Mouse (Mus musculus) heart, embryonic 10.5 days (tissue): ENCODE data around the gene Vmn1r54. TPM values are rescaled to one million over a fixed set of nuclear protein-coding genes. Genes with fewer than 3 reads are reported as not detected.
"Not testable (repeated sequence)": the region's sequence is repeated elsewhere in the genome, so short reads cannot be mapped to it uniquely, and the experiment has no call there.

Source experiments
- DNase-seq: peaks from one replicate; pipeline ENCODE4 v3.0.0-alpha.2; 2017; ENCODE audit warnings: low spot score
- H3K27ac ChIP-seq: fragments of 300-500 bp; sonication (generic); 2 replicates; pipeline ENCODE4 v1.5.1; 2016; ENCODE audit warnings: mild to moderate bottlenecking
- H3K27me3 ChIP-seq: fragments of 300-500 bp; sonication (generic); 2 replicates; pipeline ENCODE4 v1.6.1; 2016; ENCODE audit warnings: mild to moderate bottlenecking; ENCODE audit not compliant: poor library complexity, insufficient read depth, severe bottlenecking
- H3K36me3 ChIP-seq: fragments of 300-500 bp; sonication (generic); 2 replicates; pipeline ENCODE4 v1.6.1; 2016; ENCODE audit warnings: mild to moderate bottlenecking, moderate library complexity
- H3K4me1 ChIP-seq: fragments of 300-500 bp; sonication (generic); 2 replicates; pipeline ENCODE4 v1.6.1; 2016; ENCODE audit warnings: mild to moderate bottlenecking
- H3K4me3 ChIP-seq: fragments of 300-500 bp; sonication (generic); 2 replicates; pipeline ENCODE4 v1.5.1; 2016; ENCODE audit warnings: mild to moderate bottlenecking, moderate library complexity
- H3K9me3 ChIP-seq: fragments of 300-500 bp; sonication (generic); 2 replicates; pipeline ENCODE4 v1.6.1; 2016; ENCODE audit warnings: mild to moderate bottlenecking, moderate library complexity
- WGBS: fragments of 180-500 bp; shearing (Covaris S2); methylation state at CpG from one replicate; pipeline ENCODE4 v1.1.7; 2016; 5-methylcytosine and 5-hydroxymethylcytosine counted together
- polyA plus RNA-seq: library from polyadenylated mRNA; unstranded; fragments of >200 nt; fragmentation: Nextera tagmentation; extraction: Ambion mirVana; gene quantifications from 2 replicates; pipeline ENCODE4 v1.2.1, GENCODE M21; 2016

Vmn1r54 gene
- not detected in 2 replicates for polyA plus RNA-seq

GRCm38 (mm10) chr6:90246000-90246399 lies at the start of gene Vmn1r54:
Gene Vmn1r54 (plus strand): TSS chr6:90246300.
- H3K36me3 ChIP-seq = no peaks in the 10 kb centered on the region
- no peak for DNase-seq
- no peaks in the 10 kb centered on the region for H3K9me3 ChIP-seq
- no peak within 1 kb of the TSS for H3K27ac ChIP-seq
- 64% methylated on average over 1 of the region's 1 CpGs for WGBS
- no peak within 1 kb of the TSS for H3K4me3 ChIP-seq
- no peaks in the 10 kb centered on the region for H3K27me3 ChIP-seq
- H3K4me1 ChIP-seq = no peaks in the 10 kb centered on the region

- H3K9me3 ChIP-seq, DNase-seq, H3K27ac ChIP-seq, H3K4me1 ChIP-seq, H3K4me3 ChIP-seq, H3K36me3 ChIP-seq, H3K27me3 ChIP-seq: not testable (repeated sequence)
- WGBS = 86% methylated on average over 2 of the region's 2 CpGs
Measured at GRCm38 (mm10) chr6:90202493-90202892, 43.6 kb upstream of the Vmn1r54 start, which contains the start of gene V1ra8. Gene V1ra8 (plus strand): TSS chr6:90202793.

GRCm38 (mm10) chr6:90224338-90224737 lies 21.8 kb upstream of the Vmn1r54 start, which contains the start of gene Vmn1r53:
Gene Vmn1r53 (minus strand): TSS chr6:90224438.
- Histone ChIP-seq H3K27ac (no peak within 1 kb of the TSS), H3K36me3 (no peaks in the 10 kb centered on the region), H3K9me3 (peaks cover 4% of the 10 kb centered on the region; the same call in 1 of the 2 replicates), H3K4me3 (no peak within 1 kb of the TSS), H3K27me3 (no peaks in the 10 kb centered on the region), H3K4me1 (no peaks in the 10 kb centered on the region)
- DNase-seq = no peak
- WGBS = 76% methylated on average over 1 of the region's 1 CpGs

- peaks cover 13% of the 10 kb centered on the region for H3K9me3 ChIP-seq
- WGBS = 84% methylated on average over 4 of the region's 4 CpGs
- DNase-seq, H3K4me1 ChIP-seq, H3K27ac ChIP-seq, H3K27me3 ChIP-seq, H3K4me3 ChIP-seq, H3K36me3 ChIP-seq: not testable (repeated sequence)
Measured at GRCm38 (mm10) chr6:90232114-90232513, 14.0 kb upstream of the Vmn1r54 start.

GRCm38 (mm10) chr6:90232681-90233080 lies 13.4 kb upstream of the Vmn1r54 start:
- Histone ChIP-seq H3K27ac (no peak overlapping the region), H3K9me3 (peaks cover 13% of the 10 kb centered on the region), H3K4me1 (no peaks in the 10 kb centered on the region), H3K27me3 (peaks cover 4% of the 10 kb centered on the region; the same call in 1 of the 2 replicates), H3K4me3 (no peak overlapping the region), H3K36me3 (no peaks in the 10 kb centered on the region)
- 50% methylated on average over 27 of the region's 27 CpGs for WGBS
- DNase-seq = no peak

- H3K4me3 ChIP-seq = no peak overlapping the region
- no peaks in the 10 kb centered on the region for H3K4me1 ChIP-seq
- no peak for DNase-seq
- no peak overlapping the region for H3K27ac ChIP-seq
- H3K27me3 ChIP-seq = no peaks in the 10 kb centered on the region
- H3K36me3 ChIP-seq = no peaks in the 10 kb centered on the region
- H3K9me3 ChIP-seq = no peaks in the 10 kb centered on the region
- 76% methylated on average over 3 of the region's 3 CpGs for WGBS
Measured at GRCm38 (mm10) chr6:90244019-90244418, 2.1 kb upstream of the Vmn1r54 start.

GRCm38 (mm10) chr6:90288265-90288664 lies 42.2 kb downstream of the Vmn1r54 start:
- no peak for DNase-seq
- Histone ChIP-seq H3K27ac (no peak overlapping the region), H3K27me3 (no peaks in the 10 kb centered on the region), H3K4me1 (no peaks in the 10 kb centered on the region), H3K9me3 (peaks cover 3% of the 10 kb centered on the region; the same call in 1 of the 2 replicates), H3K4me3 (no peak overlapping the region), H3K36me3 (no peaks in the 10 kb centered on the region)
- 51% methylated on average over 12 of the region's 12 CpGs for WGBS

GRCm38 (mm10) chr6:90300919-90301318 lies 54.8 kb downstream of the Vmn1r54 start, which contains the start of gene BC048671:
Gene BC048671 (plus strand): TSS chr6:90301219.
- H3K36me3 ChIP-seq = no peaks in the 10 kb centered on the region
- DNase-seq = no peak
- WGBS = 84% methylated on average over 1 of the region's 1 CpGs
- no peak within 1 kb of the TSS for H3K27ac ChIP-seq
- H3K4me3 ChIP-seq = no peak within 1 kb of the TSS
- no peaks in the 10 kb centered on the region for H3K27me3 ChIP-seq
- H3K9me3 ChIP-seq = no peaks in the 10 kb centered on the region
- H3K4me1 ChIP-seq = no peaks in the 10 kb centered on the region

- no peak for DNase-seq
- no peak overlapping the region for H3K4me3 ChIP-seq
- H3K4me1 ChIP-seq = no peaks in the 10 kb centered on the region
- H3K27me3 ChIP-seq = 0 out of 2 replicates have a peak, but pooled peaks cover 5% of the 10 kb centered on the region
- H3K36me3 ChIP-seq = no peaks in the 10 kb centered on the region
- WGBS = 81% methylated on average over 6 of the region's 6 CpGs
- peaks cover 11% of the 10 kb centered on the region for H3K9me3 ChIP-seq
- no peak overlapping the region for H3K27ac ChIP-seq
Measured at GRCm38 (mm10) chr6:90306315-90306975, 60.3 kb downstream of the Vmn1r54 start.

- 78% methylated on average over 87 of the region's 87 CpGs for WGBS
- H3K27ac ChIP-seq = no peak overlapping the region
Measured at GRCm38 (mm10) chr6:90308839-90309778, 63.0 kb downstream of the Vmn1r54 start.

GRCm38 (mm10) chr6:90315961-90316360 lies 69.9 kb downstream of the Vmn1r54 start:
- Histone ChIP-seq H3K4me3 (no peak overlapping the region), H3K27me3 (no peaks in the 10 kb centered on the region), H3K27ac (no peak overlapping the region), H3K36me3 (no peaks in the 10 kb centered on the region), H3K9me3 (no peaks in the 10 kb centered on the region), H3K4me1 (no peaks in the 10 kb centered on the region)
- WGBS = 78% methylated on average over 5 of the region's 5 CpGs
- DNase-seq = no peak

More at GRCm38 (mm10) chr6:90308839-90309778, 63.0 kb downstream of the Vmn1r54 start:
- H3K9me3 ChIP-seq = peaks cover 11% of the 10 kb centered on the region
- H3K4me3 ChIP-seq = no peak overlapping the region
- peak; percentile 69 for DNase-seq
- 0 out of 2 replicates have a peak, but pooled peaks cover 5% of the 10 kb centered on the region for H3K27me3 ChIP-seq
- H3K36me3 ChIP-seq = no peaks in the 10 kb centered on the region
- H3K4me1 ChIP-seq = no peaks in the 10 kb centered on the region

- WGBS = 84% methylated on average over 2 of the region's 2 CpGs
Measured at GRCm38 (mm10) chr6:90317510-90318258, 71.6 kb downstream of the Vmn1r54 start.

More at GRCm38 (mm10) chr6:90317510-90318258, 71.6 kb downstream of the Vmn1r54 start:
- H3K4me1 ChIP-seq = no peaks in the 10 kb centered on the region
- H3K4me3 ChIP-seq = no peak overlapping the region
- DNase-seq = no peak
- no peaks in the 10 kb centered on the region for H3K27me3 ChIP-seq
- H3K36me3 ChIP-seq = no peaks in the 10 kb centered on the region
- H3K9me3 ChIP-seq = no peaks in the 10 kb centered on the region
- H3K27ac ChIP-seq = no peak overlapping the region
